Comparison of ENCODE assay signal across 13 mouse cellular contexts in the genomic region with DNA sequence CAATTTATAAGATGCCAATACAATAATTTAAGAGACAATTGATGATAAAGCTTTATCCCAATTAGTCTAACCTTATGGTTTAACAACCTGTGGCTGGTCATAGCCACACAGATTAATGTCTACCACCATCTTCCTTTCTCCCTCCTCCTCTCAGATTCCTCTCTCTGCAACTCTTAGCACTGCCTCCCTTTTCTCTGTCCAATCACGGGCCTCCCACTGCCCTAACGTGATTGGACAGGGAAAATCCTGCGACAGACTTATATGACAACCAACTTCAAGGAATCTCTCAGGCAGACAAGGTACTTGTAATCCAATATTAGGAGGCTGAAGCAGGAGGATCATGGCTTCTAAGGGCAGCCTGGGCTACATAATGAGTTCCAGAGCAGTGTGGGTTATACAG.
"Had no signal": no experiment of that assay in that cellular context is flagged by ENCODE, and none has a peak within 500 bp of the region (broad histone marks: within the 10 kb centered on the region; RNA-seq: fewer than 3 reads in every experiment).

No protein-coding gene starts in this region.

- H3K9me3 ChIP-seq: lung, embryonic 15.5 days; midbrain, embryonic 13.5 days; midbrain, embryonic 15.5 days; neural tube, embryonic 12.5 days; stomach, embryonic 15.5 days had no signal

- H3K36me3 ChIP-seq: lung, embryonic 15.5 days; midbrain, embryonic 13.5 days; midbrain, embryonic 15.5 days; neural tube, embryonic 12.5 days; stomach, embryonic 15.5 days had no signal

- H3K4me3 ChIP-seq: lung, embryonic 15.5 days; megakaryocyte, embryonic 14.5 days; midbrain, embryonic 13.5 days; midbrain, embryonic 15.5 days; neural tube, embryonic 12.5 days; stomach, embryonic 15.5 days had no signal

- H3K27me3 ChIP-seq: lung, embryonic 15.5 days; midbrain, embryonic 13.5 days; midbrain, embryonic 15.5 days; neural tube, embryonic 12.5 days; stomach, embryonic 15.5 days had no signal

- DNase-seq: liver, postnatal 0 days; lung, adult 2 months; lung, postnatal 14 days; lung, postnatal 36 days; right cerebral cortex, postnatal 14 days; thymus, adult 2 months; thymus, postnatal 36 days had no signal
